Mouse (Mus musculus) hindlimb bud, embryonic 11.5 days (tissue): ENCODE measurements at regions not wholly inside any gene's neighbourhood (a gene's known extent, or its start where the extent isn't known, plus 50 kb on each side); places are given as distances from the start of the nearest gene placed in this dataset.

Source experiments
- DNase-seq: peaks from one replicate; pipeline ENCODE4 v3.0.0-alpha.2; 2012; ENCODE audit warnings: low read depth, low spot score; ENCODE audit errors: extremely low spot score

GRCm38 (mm10) chr8:78877423-78877822, 56.5 kb upstream of the Lsm6 start:
- no peak for DNase-seq

- DNase-seq: no peak
These were observed 68.8 kb upstream of the Lsm6 start for GRCm38 (mm10) chr8:78889708-78890107.

- no peak for DNase-seq
These were observed 69.6 kb upstream of the Lsm6 start for GRCm38 (mm10) chr8:78890571-78890970.

- DNase-seq: peak; percentile 67
These were observed 78.9 kb upstream of the Lsm6 start for GRCm38 (mm10) chr8:78899887-78900286.

GRCm38 (mm10) chr8:78903034-78903433, 82.1 kb upstream of the Lsm6 start:
- DNase-seq: no peak

GRCm38 (mm10) chr8:78907918-78908317, 87.0 kb upstream of the Lsm6 start:
- no peak for DNase-seq

GRCm38 (mm10) chr8:78911288-78911873, 90.4 kb upstream of the Lsm6 start:
- no peak for DNase-seq

- no peak for DNase-seq
These were observed 91.5 kb upstream of the Lsm6 start for GRCm38 (mm10) chr8:78912470-78912869.

GRCm38 (mm10) chr8:78913823-78914222, 92.9 kb upstream of the Lsm6 start:
- DNase-seq: no peak

GRCm38 (mm10) chr8:78930610-78931397, 97.4 kb upstream of the Zfp827 start:
- DNase-seq: no peak

GRCm38 (mm10) chr8:78932069-78932468, 96.2 kb upstream of the Zfp827 start:
- no peak for DNase-seq

GRCm38 (mm10) chr8:78940049-78940448, 88.2 kb upstream of the Zfp827 start:
- no peak for DNase-seq

GRCm38 (mm10) chr8:78941558-78941957, 86.7 kb upstream of the Zfp827 start:
- DNase-seq: no peak

- DNase-seq: no peak
These were observed 83.9 kb upstream of the Zfp827 start for GRCm38 (mm10) chr8:78944367-78944766.

GRCm38 (mm10) chr8:78945607-78946006, 82.6 kb upstream of the Zfp827 start:
- DNase-seq: no peak

GRCm38 (mm10) chr8:78946085-78946484, 82.2 kb upstream of the Zfp827 start:
- no peak for DNase-seq

GRCm38 (mm10) chr8:78975034-78975433, 53.2 kb upstream of the Zfp827 start:
- DNase-seq: no peak
